Mouse (Mus musculus) granulocyte monocyte progenitor cell, adult 5-6 weeks (primary cell): Measurements from ENCODE around the gene Tbpl1. TPM values are rescaled to one million over a fixed set of nuclear protein-coding genes. Genes with fewer than 3 reads are reported as not detected.

ENCODE experiments used
- total RNA-seq, 2 experiments: library from RNA; stranded (forward) in 1 of 2; stranded (reverse) in 1 of 2; fragments of 200-712, 200-1000 nt in 1 of 2; fragments of >200 nt in 1 of 2; fragmentation: Nextera tagmentation in 1 of 2; gene quantifications; 2 replicates each; pipeline ENCODE4 v1.2.3; 2014 to 2017

Tbpl1 gene
- total RNA-seq, 2 experiments from 2014 or later, result 20.2 to 21.9 TPM

Other genes with a start within 250 kb of the Tbpl1 start
- not detected in 2 replicates for gene Slc2a12, start 86.9 kb downstream of the Tbpl1 start, total RNA-seq (2014; fragmentation: Nextera tagmentation)
- 0.04 TPM in 1 of 2 replicates, not detected in the other for gene Slc2a12, start 86.9 kb downstream of the Tbpl1 start, total RNA-seq (2017)
- gene Tcf21, start 88.2 kb upstream of the Tbpl1 start, total RNA-seq (2014; fragmentation: Nextera tagmentation), result not detected in 2 replicates
- gene Tcf21, start 88.2 kb upstream of the Tbpl1 start, total RNA-seq (2017), result not detected in 2 replicates